Mouse (Mus musculus) retina, postnatal 1 day (tissue): ENCODE results near the gene Pkn1.

Experiments
- DNase-seq: peaks from one replicate; pipeline ENCODE4 v3.0.0-alpha.2; 2012

Gene Pkn1

GRCm38 (mm10) chr8:83698661-83699453 is at the start of gene Pkn1:
Pkn1 (minus strand) TSS chr8:83699179.
- DNase-seq: peak; percentile 91

GRCm38 (mm10) chr8:83748708-83749107 is 49.7 kb upstream of the Pkn1 start:
- DNase-seq: peak; percentile 66

- peak; percentile 69 for DNase-seq
These were observed 48.8 kb upstream of the Pkn1 start for GRCm38 (mm10) chr8:83747661-83748346.

- no peak for DNase-seq
These were observed 45.1 kb upstream of the Pkn1 start for GRCm38 (mm10) chr8:83744070-83744469.

- no peak for DNase-seq
These were observed 44.0 kb upstream of the Pkn1 start for GRCm38 (mm10) chr8:83742968-83743367.

GRCm38 (mm10) chr8:83741849-83742655 is 43.1 kb upstream of the Pkn1 start:
- no peak for DNase-seq

GRCm38 (mm10) chr8:83740976-83741741 is 42.2 kb upstream of the Pkn1 start, which contains the start of gene Adgre5:
Adgre5 (minus strand) TSS chr8:83741326.
- peak; percentile 44 for DNase-seq

GRCm38 (mm10) chr8:83740586-83740975 is 41.6 kb upstream of the Pkn1 start:
- DNase-seq: no peak

GRCm38 (mm10) chr8:83739711-83740468 is 40.9 kb upstream of the Pkn1 start:
- DNase-seq: no peak

- no peak for DNase-seq
These were observed 40.2 kb upstream of the Pkn1 start for GRCm38 (mm10) chr8:83738949-83739710.

- peak; percentile 32 for DNase-seq
These were observed 39.0 kb upstream of the Pkn1 start for GRCm38 (mm10) chr8:83737852-83738562.

GRCm38 (mm10) chr8:83737346-83737745 is 38.4 kb upstream of the Pkn1 start:
- DNase-seq: no peak

- no peak for DNase-seq
These were observed 37.7 kb upstream of the Pkn1 start for GRCm38 (mm10) chr8:83736681-83737080.

- no peak for DNase-seq
These were observed 33.9 kb upstream of the Pkn1 start for GRCm38 (mm10) chr8:83732919-83733318.

GRCm38 (mm10) chr8:83731906-83732305 is 32.9 kb upstream of the Pkn1 start:
- DNase-seq: peak; percentile 24

- peak; percentile 51 for DNase-seq
These were observed 30.2 kb upstream of the Pkn1 start for GRCm38 (mm10) chr8:83729009-83729807.

- DNase-seq: no peak
These were observed 26.6 kb upstream of the Pkn1 start for GRCm38 (mm10) chr8:83725521-83726102.

- peak; percentile 78 for DNase-seq
These were observed 25.9 kb upstream of the Pkn1 start for GRCm38 (mm10) chr8:83724697-83725482.
